Mouse (Mus musculus) B cell, adult 62 days (primary cell): ENCODE results near the gene Rsl1d1. TPM values are rescaled to one million over a fixed set of nuclear protein-coding genes. Genes with fewer than 3 reads are reported as not detected.

Experiments
- total RNA-seq: library from RNA; stranded (reverse); gene quantifications from 4 replicates; pipeline ENCODE4 v1.2.4, GENCODE M21; 2023

Rsl1d1 gene
- total RNA-seq = 83.2 to 95.2 TPM (median 88.7 TPM) in 4 replicates

DNA sequence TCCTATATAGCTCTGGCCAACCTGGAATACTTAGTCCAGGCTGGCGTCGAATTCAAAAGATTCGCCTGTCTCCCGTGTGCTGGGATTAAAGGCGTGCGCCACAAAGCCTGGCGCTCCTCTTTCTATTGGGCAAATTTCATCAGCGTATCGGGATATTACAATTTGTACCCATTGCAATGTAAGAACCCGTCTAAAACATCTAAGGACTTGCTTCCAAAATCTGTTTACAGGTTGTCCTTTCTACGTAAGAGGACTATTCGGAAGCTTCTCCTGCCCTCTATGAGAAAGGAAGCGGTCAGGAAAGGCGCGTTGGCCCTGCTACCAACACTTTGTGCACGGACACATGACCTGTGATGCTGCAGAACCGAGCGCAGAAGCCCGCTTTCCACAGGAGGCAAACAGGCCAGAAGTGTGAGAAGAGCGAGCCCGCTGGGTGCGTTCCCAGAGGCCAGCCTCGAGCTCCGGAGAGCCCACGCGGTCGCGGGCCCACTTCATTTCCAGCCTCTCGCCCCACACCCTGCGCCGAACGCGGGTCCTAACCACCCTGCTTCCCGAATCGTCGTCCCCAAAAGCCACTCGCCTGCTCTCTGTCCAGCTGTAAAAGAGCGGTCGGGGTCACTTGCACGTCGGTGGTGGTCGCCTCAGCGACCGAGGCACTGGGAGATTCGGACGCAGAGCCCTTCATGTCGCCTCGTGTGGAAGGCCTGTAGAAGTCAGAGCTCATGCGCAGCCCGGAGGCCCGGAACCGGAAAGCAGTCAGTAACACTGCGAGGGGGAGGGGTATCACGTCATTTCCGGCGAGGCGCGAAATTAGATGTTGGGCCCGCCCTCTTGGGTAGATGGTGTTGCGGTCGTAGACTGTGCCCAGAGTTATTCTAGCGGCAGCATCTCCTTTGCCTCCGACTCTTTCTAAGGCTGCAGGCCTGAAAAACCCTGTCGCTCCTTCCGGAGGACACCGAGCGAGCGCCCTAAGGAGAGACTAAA is at the start of gene Rsl1d1:
TSS of gene Rsl1d1 (minus strand) at position 761 of the 984 bp plus-strand sequence.

GRCm38 (mm10) chr16:11176208-11176883 is 26.8 kb downstream of the Rsl1d1 start, which contains the start of gene Zc3h7a:
Gene Zc3h7a (minus strand): TSS chr16:11176393.

Other genes with a start within 250 kb of the Rsl1d1 start
- 220 to 247 TPM (median 241 TPM) in 4 replicates for gene Snn, start 142.4 kb downstream of the Rsl1d1 start, total RNA-seq
- 30.8 to 35.9 TPM (median 33.4 TPM) in 4 replicates for gene Litaf, start 137.2 kb downstream of the Rsl1d1 start, total RNA-seq
- 58.4 to 76.6 TPM (median 61.6 TPM) in 4 replicates for gene Txndc11, start 68.7 kb downstream of the Rsl1d1 start, total RNA-seq
- gene Zc3h7a, start 26.9 kb downstream of the Rsl1d1 start, total RNA-seq = 299 to 353 TPM (median 318 TPM) in 4 replicates
- 72.0 to 84.6 TPM (median 75.6 TPM) in 4 replicates for gene Gspt1, start 51.0 kb upstream of the Rsl1d1 start, total RNA-seq
- 0.97 TPM in 1 of 4 replicates, not detected in the others for gene Tnfrsf17, start 110.5 kb upstream of the Rsl1d1 start, total RNA-seq
- gene Snx29, start 119.6 kb upstream of the Rsl1d1 start, total RNA-seq = 139 to 166 TPM (median 158 TPM) in 4 replicates